Mouse (Mus musculus): ENCODE data around the gene Prkn.

GRCm38 (mm10) chr17:12047523-12047922 lies 1207.3 kb downstream of the Prkn start:
- TF ChIP-seq GATA1 (IDR thresholded peaks at IDR 0.05; ENCODE audit: borderline replicate concordance, low read length) (no peak), FLI1 (IDR thresholded peaks at IDR 0.05; ENCODE audit: low read length) (no peak)
